Mouse (Mus musculus) stomach, embryonic 16.5 days (tissue): ENCODE measurements at regions not wholly inside any gene's neighbourhood (a gene's known extent, or its start where the extent isn't known, plus 50 kb on each side); places are given as distances from the start of the nearest gene placed in this dataset.

ENCODE experiments used
- ATAC-seq: fragments of 200-750 bp; cut with Nextera tagmentation; 2 replicates; pipeline ENCODE4 v1.8.0; 2017; ENCODE audit warnings: moderate number of reproducible peaks, moderate TSS enrichment; ENCODE audit not compliant: insufficient read depth, low FRiP score
- H3K27ac ChIP-seq: fragments of 300-500 bp; sonication (generic); 2 replicates; pipeline ENCODE4 v1.5.1; 2014; ENCODE audit warnings: low read length
- H3K27me3 ChIP-seq: fragments of 300-500 bp; sonication (generic); 2 replicates; pipeline ENCODE4 v1.6.1; 2014; ENCODE audit warnings: low read length, control low read depth, mixed read lengths; ENCODE audit not compliant: control insufficient read depth, insufficient read depth
- H3K36me3 ChIP-seq: fragments of 300-500 bp; sonication (generic); 2 replicates; pipeline ENCODE4 v1.6.1; 2014; ENCODE audit warnings: low read length; ENCODE audit not compliant: control insufficient read depth, insufficient read depth
- H3K4me1 ChIP-seq: fragments of 300-500 bp; sonication (generic); 2 replicates; pipeline ENCODE4 v1.6.1; 2014; ENCODE audit warnings: low read length, control low read depth, mixed read lengths; ENCODE audit not compliant: control insufficient read depth, insufficient read depth
- H3K4me2 ChIP-seq: fragments of 300-500 bp; sonication (generic); 2 replicates; pipeline ENCODE4 v1.6.1; 2014; ENCODE audit warnings: low read depth, low read length, mixed read lengths
- H3K4me3 ChIP-seq: fragments of 300-500 bp; sonication (generic); replicated peaks from 2 replicates; pipeline ENCODE4 v1.5.1; 2014; ENCODE audit warnings: mild to moderate bottlenecking, low read length
- H3K9ac ChIP-seq: fragments of 300-500 bp; sonication (generic); 2 replicates; pipeline ENCODE4 v1.6.1; 2014; ENCODE audit warnings: low read length
- H3K9me3 ChIP-seq: fragments of 300-500 bp; sonication (generic); replicated peaks from 2 replicates; pipeline ENCODE4 v1.6.1; 2016; ENCODE audit warnings: low read length, control low read depth; ENCODE audit not compliant: control insufficient read depth
- WGBS: fragments of 180-500 bp; shearing (Covaris S2); extraction: QIAGEN DNeasy Blood & Tissue Kit; methylation state at CpG from one replicate; pipeline ENCODE4 v1.1.7; 2014; 5-methylcytosine and 5-hydroxymethylcytosine counted together

DNA sequence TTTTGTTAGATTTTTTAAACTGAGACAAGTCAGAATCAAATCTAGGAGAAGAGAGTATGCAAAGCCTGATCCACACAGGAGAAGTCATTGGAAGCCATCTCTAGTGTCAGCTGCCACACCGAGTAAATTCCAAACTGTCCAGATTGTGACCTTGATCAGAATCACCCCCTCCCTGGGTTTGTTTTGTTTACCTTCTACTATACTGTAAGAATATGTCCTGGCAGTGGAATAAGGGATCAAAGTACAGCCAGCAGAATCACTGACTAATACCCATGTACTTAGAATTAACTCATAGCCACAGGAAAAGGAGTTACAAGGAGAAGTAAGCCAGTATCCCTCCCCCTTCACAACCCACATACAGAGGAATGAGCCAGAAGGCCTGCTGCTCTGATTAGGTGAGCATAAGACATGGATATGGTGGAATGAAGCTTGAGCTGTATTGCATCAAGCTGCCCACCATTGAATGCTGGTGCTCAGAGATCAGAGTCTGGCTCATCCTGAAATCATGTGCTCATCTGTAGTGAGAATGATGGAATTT lies 70.9 kb upstream of the Bmper start:
- Histone ChIP-seq H3K9me3 (no peaks in the 10 kb centered on the region), H3K9ac (no peak overlapping the region)
- no peak for ATAC-seq

DNA sequence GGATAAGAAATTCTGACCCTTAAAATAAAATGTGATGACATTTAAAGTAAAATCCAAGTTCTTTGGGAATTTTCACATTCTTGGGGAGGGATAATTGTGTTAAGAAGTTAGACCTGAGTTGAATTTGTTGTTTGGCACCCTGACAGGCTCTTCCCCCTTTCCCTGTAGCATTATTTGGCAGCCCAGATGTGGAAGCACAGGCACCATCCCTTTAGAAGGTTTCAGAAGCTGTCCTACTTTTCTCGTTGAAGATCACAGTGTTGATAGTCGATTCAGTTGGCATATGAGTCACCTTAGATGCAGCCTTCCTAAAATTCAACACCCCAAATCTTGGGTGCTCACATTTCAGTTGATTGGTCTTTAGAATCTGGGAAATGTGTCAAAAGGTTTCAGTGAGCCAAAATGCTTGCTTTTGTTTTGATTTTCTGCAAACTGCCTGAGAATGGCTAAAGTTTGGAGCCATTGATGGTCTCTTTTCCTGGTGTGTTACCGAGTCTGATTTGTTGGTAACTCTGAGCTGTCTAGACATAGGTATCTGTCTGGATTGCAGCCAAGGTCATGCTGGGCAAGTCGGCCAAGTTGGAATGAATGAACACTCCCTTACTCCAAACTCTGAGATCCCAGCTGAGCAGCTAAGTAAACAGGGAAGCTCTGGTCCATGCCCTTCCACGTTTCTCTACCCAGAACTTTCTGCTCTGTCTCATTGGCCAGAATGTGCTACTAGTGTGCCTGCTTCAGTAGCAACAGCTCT lies 65.9 kb upstream of the Bmper start:
- H3K4me1 ChIP-seq = no peaks in the 10 kb centered on the region
- no peak overlapping the region for H3K4me2 ChIP-seq
- H3K36me3 ChIP-seq = no peaks in the 10 kb centered on the region
- no peaks in the 10 kb centered on the region for H3K27me3 ChIP-seq
- no peaks in the 10 kb centered on the region for H3K9me3 ChIP-seq
- WGBS = 32% methylated on average over 5 of the region's 5 CpGs
- no peak for ATAC-seq
- no peak overlapping the region for H3K4me3 ChIP-seq
- no peak overlapping the region for H3K27ac ChIP-seq
- H3K9ac ChIP-seq = no peak overlapping the region

More for the DNA sequence above, 70.9 kb upstream of the Bmper start:
- Histone ChIP-seq H3K36me3 (no peaks in the 10 kb centered on the region), H3K4me2 (no peak overlapping the region), H3K27ac (no peak overlapping the region), H3K4me3 (no peak overlapping the region), H3K4me1 (no peaks in the 10 kb centered on the region), H3K27me3 (no peaks in the 10 kb centered on the region)
- 50% methylated on average over 1 of the region's 1 CpGs for WGBS

DNA sequence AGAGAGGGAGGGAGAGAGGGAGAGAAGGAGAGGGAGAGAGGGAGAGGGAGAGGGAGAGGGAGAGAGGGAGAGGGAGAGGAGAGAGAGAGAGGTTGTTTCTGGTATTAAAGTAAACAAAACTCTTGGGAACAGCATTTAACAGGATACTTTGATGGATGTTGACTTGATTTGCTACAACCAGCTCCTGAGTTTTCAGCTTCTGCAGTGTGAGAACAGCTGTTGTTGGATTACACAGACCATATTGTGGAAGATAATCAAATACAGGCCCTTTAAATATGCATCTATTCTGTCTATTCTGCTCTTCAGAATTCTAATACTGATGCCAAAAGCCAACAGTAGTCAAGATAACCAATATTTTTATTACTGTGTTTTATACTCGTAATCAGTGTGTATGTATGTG lies 64.4 kb upstream of the Bmper start:
- Histone ChIP-seq H3K36me3 (no peaks in the 10 kb centered on the region), H3K9me3 (no peaks in the 10 kb centered on the region), H3K4me1 (no peaks in the 10 kb centered on the region), H3K4me2 (no peak overlapping the region), H3K4me3 (no peak overlapping the region), H3K27ac (no peak overlapping the region), H3K9ac (no peak overlapping the region), H3K27me3 (no peaks in the 10 kb centered on the region)
- ATAC-seq = no peak
- 42% methylated on average over 1 of the region's 1 CpGs for WGBS

DNA sequence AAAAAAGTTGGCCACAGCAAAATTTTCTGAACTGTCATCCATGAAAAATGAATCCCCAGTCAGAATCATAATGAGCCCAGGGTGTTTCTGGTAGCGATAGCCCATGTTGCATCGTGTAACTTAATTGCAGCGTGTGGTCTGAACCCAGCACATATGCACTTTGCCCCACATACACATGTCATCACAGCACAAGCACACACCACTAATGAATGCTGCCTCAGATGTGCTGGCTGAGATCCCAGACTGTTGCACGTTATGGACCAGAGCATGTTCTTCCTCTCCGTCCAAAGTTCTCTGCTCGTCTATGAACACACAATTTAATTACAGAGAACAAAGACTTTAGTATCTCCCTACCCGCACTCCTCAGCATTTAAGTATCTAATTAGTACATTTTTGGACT lies 61.5 kb upstream of the Bmper start:
- Histone ChIP-seq H3K9me3 (no peaks in the 10 kb centered on the region), H3K4me2 (no peak overlapping the region), H3K9ac (no peak overlapping the region), H3K27ac (no peak overlapping the region), H3K4me1 (no peaks in the 10 kb centered on the region), H3K36me3 (no peaks in the 10 kb centered on the region), H3K4me3 (no peak overlapping the region), H3K27me3 (no peaks in the 10 kb centered on the region)
- 50% methylated on average over 7 of the region's 7 CpGs for WGBS
- ATAC-seq = no peak

DNA sequence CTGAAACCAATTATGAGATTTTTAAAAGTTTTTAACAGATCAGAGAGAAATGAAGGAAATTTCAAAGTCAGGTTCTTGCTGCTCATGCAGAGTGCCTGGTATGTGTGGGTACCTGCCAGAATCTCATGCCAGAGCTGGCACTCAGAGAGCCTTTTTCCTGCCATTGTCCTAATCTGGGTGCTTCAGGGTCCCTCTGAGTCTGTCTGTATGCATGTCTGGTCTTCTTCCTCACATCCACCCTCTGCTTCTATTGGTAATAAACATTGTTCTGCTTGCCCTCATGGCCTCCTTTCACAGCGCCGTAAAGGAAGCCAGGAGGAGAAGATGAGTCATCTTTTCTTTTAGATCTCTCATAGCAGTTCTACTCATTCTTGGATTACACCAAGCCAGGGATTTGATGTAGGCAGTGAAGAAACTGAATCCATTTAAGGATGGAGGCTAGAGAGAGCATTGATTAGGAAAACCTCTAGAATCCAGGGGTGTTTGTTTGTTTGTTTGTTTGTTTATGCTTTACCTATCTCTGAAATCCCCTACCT lies 55.8 kb upstream of the Bmper start:
- no peaks in the 10 kb centered on the region for H3K9me3 ChIP-seq

DNA sequence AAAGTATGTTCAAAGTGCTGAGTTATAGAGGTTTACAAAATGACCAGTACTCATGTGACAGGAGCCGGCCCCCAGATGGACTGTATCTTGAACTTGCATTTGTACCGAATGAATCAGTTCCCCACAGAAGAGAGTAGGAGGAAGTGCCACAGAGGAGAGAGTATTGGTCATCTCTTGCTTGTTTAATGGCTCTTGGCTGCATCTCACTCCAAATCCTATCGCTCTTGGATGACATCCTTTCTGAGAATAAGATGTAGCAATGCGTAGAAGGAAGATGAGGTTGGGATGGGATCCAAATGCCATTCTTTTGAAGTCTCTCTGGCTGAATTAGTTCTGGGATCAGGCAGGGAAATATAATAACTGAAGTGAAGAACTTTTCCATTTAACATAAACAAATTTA lies 55.2 kb upstream of the Bmper start:
- Histone ChIP-seq H3K4me1 (peaks cover 5% of the 10 kb centered on the region; the same call in 1 of the 2 replicates), H3K4me2 (no peak overlapping the region), H3K27ac (no peak overlapping the region), H3K4me3 (no peak overlapping the region), H3K36me3 (no peaks in the 10 kb centered on the region), H3K9ac (no peak overlapping the region), H3K27me3 (no peaks in the 10 kb centered on the region), H3K9me3 (no peaks in the 10 kb centered on the region)
- no peak for ATAC-seq
- 58% methylated on average over 4 of the region's 4 CpGs for WGBS

More for the DNA sequence above, 55.8 kb upstream of the Bmper start:
- Histone ChIP-seq H3K9ac (no peak overlapping the region), H3K36me3 (no peaks in the 10 kb centered on the region), H3K4me3 (no peak overlapping the region), H3K4me2 (no peak overlapping the region), H3K27ac (no peak overlapping the region), H3K27me3 (no peaks in the 10 kb centered on the region), H3K4me1 (peaks cover 5% of the 10 kb centered on the region; the same call in 1 of the 2 replicates)
- no peak for ATAC-seq
- 48% methylated on average over 2 of the region's 2 CpGs for WGBS

DNA sequence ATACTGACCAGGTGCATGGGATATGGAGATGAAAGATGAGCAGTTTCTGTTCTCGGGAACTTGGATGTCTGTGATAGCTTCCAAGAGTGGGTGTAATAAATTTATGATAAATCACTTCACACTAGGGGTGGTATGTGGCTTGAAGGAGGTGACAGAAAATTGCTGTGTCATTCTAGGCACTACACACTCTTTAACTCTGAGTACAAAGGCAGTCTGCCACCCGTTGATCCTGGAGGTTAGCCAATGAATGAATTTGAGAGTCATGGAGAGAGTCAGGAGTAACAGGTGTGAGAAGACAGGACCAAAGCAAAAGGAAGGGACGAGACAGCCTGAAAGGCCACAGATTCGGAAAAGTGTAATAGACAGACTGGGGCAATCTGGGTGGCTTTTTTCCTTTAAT lies 54.7 kb upstream of the Bmper start:
- Histone ChIP-seq H3K27ac (no peak overlapping the region), H3K9me3 (no peaks in the 10 kb centered on the region), H3K4me3 (no peak overlapping the region), H3K27me3 (no peaks in the 10 kb centered on the region), H3K36me3 (no peaks in the 10 kb centered on the region), H3K4me2 (no peak overlapping the region), H3K9ac (no peak overlapping the region), H3K4me1 (peaks cover 5% of the 10 kb centered on the region; the same call in 1 of the 2 replicates)
- 58% methylated on average over 4 of the region's 4 CpGs for WGBS
- no peak for ATAC-seq

DNA sequence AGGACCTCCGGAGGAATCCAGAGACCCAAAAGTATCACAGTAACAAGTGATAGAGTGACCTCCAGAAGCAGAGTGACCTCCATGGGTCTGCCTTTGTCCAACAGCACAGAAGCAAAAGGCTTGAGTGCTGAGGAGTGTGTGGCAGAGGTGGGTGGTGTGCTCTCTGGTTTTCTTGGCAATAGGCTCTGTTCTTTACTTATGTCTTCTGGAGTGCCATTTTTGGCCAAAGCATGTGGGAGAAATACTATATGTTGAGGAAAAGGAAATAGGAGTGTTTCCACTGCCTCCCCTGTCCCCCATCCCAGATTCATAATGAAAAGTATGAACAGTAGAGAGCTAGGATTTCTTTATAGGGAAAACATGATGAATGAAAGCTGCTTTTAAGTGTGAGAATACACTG lies 51.5 kb upstream of the Bmper start:
- no peaks in the 10 kb centered on the region for H3K27me3 ChIP-seq
- no peak overlapping the region for H3K4me3 ChIP-seq
- H3K4me2 ChIP-seq = no peak overlapping the region
- peaks cover 5% of the 10 kb centered on the region; the same call in 1 of the 2 replicates for H3K4me1 ChIP-seq
- no peaks in the 10 kb centered on the region for H3K9me3 ChIP-seq
- H3K27ac ChIP-seq = no peak overlapping the region
- H3K36me3 ChIP-seq = no peaks in the 10 kb centered on the region
- H3K9ac ChIP-seq = no peak overlapping the region
- 96% methylated on average over 1 of the region's 1 CpGs for WGBS
- no peak for ATAC-seq
